Mouse (Mus musculus) heart, postnatal 14 days (tissue): ENCODE results near the gene Lim2. TPM values are rescaled to one million over a fixed set of nuclear protein-coding genes. Genes with fewer than 3 reads are reported as not detected.

Experiments used
- DNase-seq, 2 experiments: peaks; one replicate each; pipeline ENCODE4 v3.0.0; 2021 to 2022
- intact Hi-C: fragments of 180-260 bp; cut with DNase I; formaldehyde crosslinking; loops from one replicate; pipeline ENCODE4 v1.15.1; 2025
- microRNA-seq, 2 experiments: library from miRNA; unstranded; fragments of <30 nt; microRNA quantifications; one replicate each; pipeline ENCODE4 v1.2.0; 2021 to 2022
- total RNA-seq, 2 experiments: library from RNA; stranded (reverse); gene quantifications; 2 replicates each; pipeline ENCODE4 v1.2.3; 2021

Lim2 gene
- total RNA-seq, 2 experiments from 2014 or later = not detected

DNA sequence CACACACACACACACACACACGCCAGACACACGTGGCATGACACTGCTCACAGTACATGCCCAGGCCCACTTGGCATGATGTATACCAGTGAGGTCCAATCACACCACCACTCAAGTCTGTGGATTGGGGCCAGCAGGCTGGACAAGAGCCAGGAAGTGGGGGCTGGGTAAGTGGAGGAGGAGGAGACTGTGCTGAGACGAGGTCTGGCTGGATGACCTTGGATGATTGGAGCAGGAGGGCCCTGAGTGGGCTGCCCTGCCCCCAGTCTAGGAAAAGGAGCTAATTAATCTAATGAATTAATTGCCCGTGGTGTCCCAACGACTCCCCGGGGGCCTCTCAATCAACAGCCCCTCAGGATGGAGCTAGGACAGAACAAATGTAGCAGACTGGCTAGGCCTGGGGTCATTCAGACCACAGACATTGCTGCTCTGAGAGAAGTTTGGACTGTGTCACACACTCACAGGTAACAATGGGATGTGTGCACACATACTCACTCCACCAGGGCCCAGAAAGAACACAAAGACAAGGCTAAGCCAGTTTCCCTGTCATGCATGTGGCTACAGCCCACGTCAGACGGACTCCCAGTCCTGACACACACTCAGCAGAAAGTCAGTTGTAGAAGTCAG, 54.7 kb downstream of the Lim2 start:
- intact Hi-C loops = no loop called here
- DNase-seq = peak in 1 of 2 experiments; percentile 40

DNA sequence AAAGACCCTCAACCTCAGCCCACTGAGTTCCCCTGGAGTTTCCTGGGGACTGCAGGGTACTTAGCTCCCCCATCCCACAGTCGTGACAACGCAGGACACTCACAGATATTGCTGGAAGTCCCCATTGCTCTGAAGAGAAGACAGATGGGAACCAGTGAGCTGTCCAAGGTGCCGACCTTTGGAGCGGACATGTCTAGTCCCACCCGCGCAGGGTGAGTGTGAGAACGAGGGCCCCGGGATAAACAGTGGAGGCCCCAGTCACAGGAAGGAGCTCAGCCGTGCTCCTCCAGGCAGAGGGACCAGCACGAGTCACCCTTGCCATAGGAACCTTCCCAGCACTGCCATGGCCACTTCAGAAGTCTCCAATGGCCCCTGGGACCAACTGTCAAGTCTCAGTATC, 55.8 kb downstream of the Lim2 start:
- DNase-seq = peak in 1 of 2 experiments; percentile 26
- intact Hi-C loops = no loop called here

Small RNA genes lying within 50 kb of the gene (microRNA-seq; reads per million reads assigned to microRNA genes)
- 0.48 to 4.8 reads per million in 2 experiments for gene Mir7051

Other genes starting within 250 kb of the Lim2 start
- 10 to 100 TPM; 17.3 to 17.6 TPM for gene Zfp715, start 114.4 kb upstream of the Lim2 start, total RNA-seq
- not detected for gene Siglecf, start 76.3 kb upstream of the Lim2 start, total RNA-seq
- under 1 TPM; 0.27 to 0.31 TPM for gene Siglecg, start 19.5 kb upstream of the Lim2 start, total RNA-seq
- not detected for gene Nkg7, start 9.4 kb downstream of the Lim2 start, total RNA-seq
- not detected for gene Cldnd2, start 13.1 kb downstream of the Lim2 start, total RNA-seq
- 1,000 to 10,000 TPM; 1,151 to 1,177 TPM for gene Etfb, start 16.4 kb downstream of the Lim2 start, total RNA-seq
- 1 to 10 TPM in 1 of 2 experiments, under 1 TPM in 1; 0.45 to 1.5 TPM for gene Gm45233, start 16.5 kb downstream of the Lim2 start, total RNA-seq
- gene Vsig10l, start 35.5 kb downstream of the Lim2 start, total RNA-seq = 1 to 10 TPM; 2.1 to 3.5 TPM
- under 1 TPM; 0.24 to 0.36 TPM for gene Iglon5, start 62.4 kb downstream of the Lim2 start, total RNA-seq
- not detected for gene 4931406B18Rik, start 78.3 kb downstream of the Lim2 start, total RNA-seq
- 1 to 10 TPM; 3.7 to 4.1 TPM for gene Cd33, start 116.8 kb downstream of the Lim2 start, total RNA-seq
- gene Zfp658, start 134.6 kb downstream of the Lim2 start, total RNA-seq = under 1 TPM; 0.98 to 1.00 TPM
- 1 to 10 TPM; 5.8 to 7.3 TPM for gene Zfp719, start 151.9 kb downstream of the Lim2 start, total RNA-seq
- gene Zfp819, start 179.5 kb downstream of the Lim2 start, total RNA-seq = not detected
- not detected for gene Ceacam18, start 207.0 kb downstream of the Lim2 start, total RNA-seq
- 1 to 10 TPM; 1.2 TPM for gene Siglece, start 232.5 kb downstream of the Lim2 start, total RNA-seq
- gene Ctu1, start 244.3 kb downstream of the Lim2 start, total RNA-seq = 1 to 10 TPM; 3.9 to 4.0 TPM